Mouse (Mus musculus) cerebellum, adult 2 months (tissue): ENCODE measurements around the gene Gm10188.

ENCODE experiments used
- CTCF ChIP-seq: fragments of 200-500 bp; IDR thresholded peaks from 2 replicates; pipeline ENCODE4 v1.5.1; 2011; ENCODE audit warnings: low read depth, mild to moderate bottlenecking, control low read depth, low read length, moderate library complexity, borderline replicate concordance; ENCODE audit not compliant: insufficient read depth
- POLR2A ChIP-seq: fragments of 200-500 bp; IDR thresholded peaks from 2 replicates; pipeline ENCODE4 v1.6.1; 2011; ENCODE audit warnings: low read length, control low read depth, borderline replicate concordance; ENCODE audit not compliant: insufficient read depth

GRCm38 (mm10) chr1:132265936-132266335, 36.4 kb upstream of the Gm10188 start:
- no peak for TF ChIP-seq CTCF
- no peak for TF ChIP-seq POLR2A
